Mouse (Mus musculus): ENCODE results near the gene Gm13288.
"Not testable (repeated sequence)": the region's sequence is repeated elsewhere in the genome, so short reads cannot be mapped to it uniquely, and the experiment has no call there.

Gene Gm13288

GRCm38 (mm10) chr4:88799365-88799764 is 6.0 kb upstream of the Gm13288 start, which contains the start of gene Gm13285:
Gene Gm13285 (plus strand): TSS chr4:88799665.
- not testable (repeated sequence) for DNase-seq (ENCODE audit: low read depth, low spot score)

GRCm38 (mm10) chr4:88802954-88803353 is 2.4 kb upstream of the Gm13288 start, which contains the start of gene Gm13287:
Gene Gm13287 (plus strand): TSS chr4:88803254.
- DNase-seq (ENCODE audit: low read depth, low spot score) = not testable (repeated sequence)

GRCm38 (mm10) chr4:88805761-88806160 is 430 bp downstream of the Gm13288 start:
- not testable (repeated sequence) for DNase-seq (ENCODE audit: low read depth, low spot score)

- no peak for DNase-seq (ENCODE audit: low read depth, low spot score)
Measured at GRCm38 (mm10) chr4:88815928-88816327, 10.6 kb downstream of the Gm13288 start, which contains the start of gene Ifna7. Gene Ifna7 (plus strand): TSS chr4:88816228.

- DNase-seq (ENCODE audit: low read depth, low spot score) = no peak
Measured at GRCm38 (mm10) chr4:88819659-88820058, 14.3 kb downstream of the Gm13288 start, which contains the start of gene Ifna11. Gene Ifna11 (plus strand): TSS chr4:88819959.

- DNase-seq (ENCODE audit: low read depth, low spot score) = no peak
Measured at GRCm38 (mm10) chr4:88822995-88823394, 17.7 kb downstream of the Gm13288 start.

- not testable (repeated sequence) for DNase-seq (ENCODE audit: low read depth, low spot score)
Measured at GRCm38 (mm10) chr4:88827116-88827515, 21.8 kb downstream of the Gm13288 start, which contains the start of gene Ifna6. Gene Ifna6 (plus strand): TSS chr4:88827416.

GRCm38 (mm10) chr4:88830523-88830922 is 25.2 kb downstream of the Gm13288 start:
- DNase-seq (ENCODE audit: low read depth, low spot score) = no peak

GRCm38 (mm10) chr4:88835225-88835624 is 29.9 kb downstream of the Gm13288 start, which contains the start of gene Ifna5:
Gene Ifna5 (plus strand): TSS chr4:88835525.
- not testable (repeated sequence) for DNase-seq (ENCODE audit: low read depth, low spot score)

GRCm38 (mm10) chr4:88838828-88839227 is 33.5 kb downstream of the Gm13288 start:
- no peak for DNase-seq (ENCODE audit: low read depth, low spot score)

GRCm38 (mm10) chr4:88840058-88840457 is 34.7 kb downstream of the Gm13288 start:
- DNase-seq (ENCODE audit: low read depth, low spot score) = no peak

- DNase-seq (ENCODE audit: low read depth, low spot score) = no peak
Measured at GRCm38 (mm10) chr4:88841438-88841911, 36.1 kb downstream of the Gm13288 start, which contains the start of gene Ifna4. Gene Ifna4 (plus strand): TSS chr4:88841861.

GRCm38 (mm10) chr4:88845334-88845733 is 40.0 kb downstream of the Gm13288 start:
- DNase-seq (ENCODE audit: low read depth, low spot score) = no peak

GRCm38 (mm10) chr4:88849698-88850097 is 44.4 kb downstream of the Gm13288 start, which contains the start of gene Ifna1:
Gene Ifna1 (plus strand): TSS chr4:88850087.
- no peak for DNase-seq (ENCODE audit: low read depth, low spot score)

- DNase-seq (ENCODE audit: low read depth, low spot score) = no peak
Measured at GRCm38 (mm10) chr4:88851026-88851763, 45.9 kb downstream of the Gm13288 start.
